ENCODE assay signal across 12 mouse cellular contexts in genomic region chr14:110762588-110763220, GRCm38 (mm10). TPM values are rescaled to one million over a fixed set of nuclear protein-coding genes. Genes with fewer than 3 reads are reported as not detected.
DNase-seq lines count a peak whose midpoint lies in the region; ATAC-seq and TF ChIP-seq lines count a peak whose summit lies in the region.
"Had no signal": no experiment of that assay in that cellular context is flagged by ENCODE, and none has a peak within 500 bp of the region (broad histone marks: within the 10 kb centered on the region; RNA-seq: fewer than 3 reads in every experiment).

No protein-coding gene starts in this region.

- WGBS in liver, postnatal 0 days (ENCODE audit: insufficient replicate concordance): 18% methylated on average over 7 of the region's 7 CpGs
- WGBS in midbrain, embryonic 14.5 days: 21% methylated on average over 7 of the region's 7 CpGs

- H3K36me3 ChIP-seq in liver, postnatal 0 days (replicated peaks; ENCODE audit: insufficient read depth, low read length): no peaks in the 10 kb centered on the region
- H3K36me3 ChIP-seq in midbrain, embryonic 14.5 days (ENCODE audit: control insufficient read depth, insufficient read depth, low read length): no peaks in the 10 kb centered on the region
- H3K36me3 ChIP-seq: limb, embryonic 15.5 days had no signal

- no peak overlapping the region for H3K9ac ChIP-seq in liver, postnatal 0 days (replicated peaks)
- no peak overlapping the region for H3K9ac ChIP-seq in midbrain, embryonic 14.5 days (replicated peaks; ENCODE audit: low read length)
- H3K9ac ChIP-seq: limb, embryonic 15.5 days had no signal

- H3K4me3 ChIP-seq in liver, postnatal 0 days (ENCODE audit: low read depth, low read length): no peak overlapping the region
- no peak overlapping the region for H3K4me3 ChIP-seq in midbrain, embryonic 14.5 days (replicated peaks; ENCODE audit: low read depth, low read length)
- H3K4me3 ChIP-seq: limb, embryonic 15.5 days had no signal

- H3K9me3 ChIP-seq in liver, postnatal 0 days (ENCODE audit: low read length): no peaks in the 10 kb centered on the region
- no peaks in the 10 kb centered on the region for H3K9me3 ChIP-seq in midbrain, embryonic 14.5 days (ENCODE audit: control insufficient read depth, low read length)
- H3K9me3 ChIP-seq: limb, embryonic 15.5 days had no signal

- no peak for TF ChIP-seq EP300 in liver, postnatal 0 days (IDR thresholded peaks at IDR 0.05; ENCODE audit: low read depth)

- H3K27ac ChIP-seq in liver, postnatal 0 days (ENCODE audit: low read depth): no peak overlapping the region
- no peak overlapping the region for H3K27ac ChIP-seq in midbrain, embryonic 14.5 days (replicated peaks; ENCODE audit: low read depth, low read length)
- H3K27ac ChIP-seq: limb, embryonic 15.5 days had no signal

- H3K27me3 ChIP-seq in liver, postnatal 0 days (ENCODE audit: insufficient read depth, low read length): no peaks in the 10 kb centered on the region
- H3K27me3 ChIP-seq in midbrain, embryonic 14.5 days (ENCODE audit: control insufficient read depth, insufficient read depth, low read length): no peaks in the 10 kb centered on the region
- H3K27me3 ChIP-seq: limb, embryonic 15.5 days had no signal

- H3K4me1 ChIP-seq in liver, postnatal 0 days (ENCODE audit: insufficient read depth): no peaks in the 10 kb centered on the region
- no peaks in the 10 kb centered on the region for H3K4me1 ChIP-seq in midbrain, embryonic 14.5 days (ENCODE audit: control insufficient read depth, insufficient read depth, low read length)
- H3K4me1 ChIP-seq: limb, embryonic 15.5 days had no signal

- no peak overlapping the region for H3K4me2 ChIP-seq in liver, postnatal 0 days (ENCODE audit: low read depth, low read length)
- no peak overlapping the region for H3K4me2 ChIP-seq in midbrain, embryonic 14.5 days (ENCODE audit: low read length)
- H3K4me2 ChIP-seq: heart, embryonic 11.5 days; limb, embryonic 15.5 days had no signal

- ATAC-seq in frontal cortex, adult (ENCODE audit: low TSS enrichment): 0 out of 2 replicates have a peak, but pooled peaks have one; percentile 55
- ATAC-seq in liver, postnatal 0 days: no peak
- no peak for ATAC-seq in midbrain, embryonic 14.5 days (ENCODE audit: low FRiP score, low TSS enrichment)

- peak; percentile 44 for TF ChIP-seq CTCF in liver, postnatal 0 days (IDR thresholded peaks at IDR 0.05; ENCODE audit: low read depth)

- DNase-seq in frontal cortex, postnatal 36 days (ENCODE audit: low spot score in 2 of 2): no peak
- DNase-seq in liver, postnatal 0 days: no peak
- no peak for DNase-seq in liver
- peak; percentile 39 for DNase-seq in brain, adult 2 months (ENCODE audit: low read depth, low spot score)
- peak; percentile 85 for DNase-seq in midbrain, embryonic 14.5 days
- no peak for DNase-seq in cerebellum, postnatal 4 days (ENCODE audit: low spot score in 2 of 2)
- DNase-seq in thymus, postnatal 10 days (ENCODE audit: low spot score in 2 of 2): no peak
- DNase-seq: kidney, postnatal 36 days; thymus, postnatal 25 days had no signal

RNA-seq across cellular contexts. Expression of gene Slitrk6, which starts 7.8 kb away (rescaled TPM):
- 0.04 TPM in 2 replicates for polyA plus RNA-seq in liver, postnatal 0 days (2015; fragmentation: Nextera tagmentation; extraction: Ambion mirVana)
- 3.7 and 4.1 TPM in 2 replicates for polyA plus RNA-seq in midbrain, embryonic 14.5 days (2014; fragmentation: Nextera tagmentation; extraction: Ambion mirVana)

Comparison
In these comparisons a context has a peak if more than half of its experiments do, and no peak if none do; other contexts are left out.
1. DNase-seq: peak in brain, adult 2 months (single experiment) and midbrain, embryonic 14.5 days (single experiment); none in frontal cortex, postnatal 36 days (0 of 2), liver, postnatal 0 days (single experiment), liver (single experiment), cerebellum, postnatal 4 days (0 of 2) and thymus, postnatal 10 days (0 of 2).